ENCODE assay signal across 9 mouse cellular contexts in the genomic region with DNA sequence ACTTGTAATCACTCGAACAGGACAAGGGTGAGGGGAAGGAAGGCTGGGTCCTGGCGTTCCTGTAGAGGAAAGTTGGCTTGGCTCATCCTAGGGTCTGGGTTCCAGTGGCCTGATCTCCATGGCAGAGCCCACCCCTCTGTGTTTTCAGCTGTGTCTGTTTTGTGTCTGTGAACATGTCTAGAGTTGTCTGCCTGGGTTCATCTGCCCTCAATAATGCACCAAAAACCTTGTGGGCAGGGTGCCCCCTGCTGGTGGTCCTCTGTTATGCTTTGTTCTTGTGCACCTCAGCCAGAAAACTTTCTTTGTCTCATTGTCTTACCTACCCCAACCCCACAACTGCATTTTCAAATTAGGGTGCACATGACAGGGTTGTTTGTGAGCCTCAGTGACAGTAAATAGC. TPM values are rescaled to one million over a fixed set of nuclear protein-coding genes. Genes with fewer than 3 reads are reported as not detected.
DNase-seq lines count a peak whose midpoint lies in the region; ATAC-seq and TF ChIP-seq lines count a peak whose summit lies in the region.
"Had no signal": no experiment of that assay in that cellular context is flagged by ENCODE, and none has a peak within 500 bp of the region (broad histone marks: within the 10 kb centered on the region; RNA-seq: fewer than 3 reads in every experiment).

No protein-coding gene starts in this region.

- WGBS in lung, adult 2 months: 46% methylated on average over 2 of the region's 2 CpGs

- peak; percentile 89 for TF ChIP-seq CTCF in lung, adult 2 months (IDR thresholded peaks at IDR 0.05; ENCODE audit: insufficient read depth, low read length)

- H3K4me3 ChIP-seq in lung, adult 2 months (replicated peaks; ENCODE audit: extremely low read depth, low read depth, low read length): no peak overlapping the region
- H3K4me3 ChIP-seq: erythroblast, embryonic 14.5 days had no signal

- ATAC-seq in neutrophil, adult 5-6 weeks (ENCODE audit: extremely low read depth, insufficient number of reproducible peaks, low FRiP score, poor library complexity, severe bottlenecking): peak; percentile 82

- DNase-seq in CD4-positive helper T cell, adult 2 months (ENCODE audit: low read depth, low spot score): peak; percentile 73
- peak; percentile 70 for DNase-seq in adrenal gland, adult 2 months
- peak; percentile 83 for DNase-seq in embryo, embryonic 10.5 days (ENCODE audit: low spot score)
- DNase-seq in heart, adult 8-10 months (ENCODE audit: low spot score): peak; percentile 74
- peak; percentile 76 for DNase-seq in kidney, postnatal 14 days
- DNase-seq in lung, adult 2 months: peak; percentile 81
- DNase-seq in thymus, adult 18-20 months: peak; percentile 60 to 66

- peaks cover 5% of the 10 kb centered on the region for H3K4me1 ChIP-seq in lung, adult 2 months (ENCODE audit: control insufficient read depth, insufficient read depth, low read length)

- no peak for TF ChIP-seq POLR2A in lung, adult 2 months (IDR thresholded peaks at IDR 0.05; ENCODE audit: borderline replicate concordance, extremely low read depth, low read depth, low read length)

RNA-seq across cellular contexts. Expression of gene Snx30, which starts 44.5 kb away (rescaled TPM):
- total RNA-seq in adrenal gland, adult 2 months (2021): 1 to 10 TPM; 5.3 to 6.6 TPM
- 0.90 and 2.4 TPM in 2 replicates for polyA plus RNA-seq in adrenal gland, adult 2 months (2012; rRNA removed)
- total RNA-seq in heart, adult 8-10 months (2022): 1 to 10 TPM; 4.1 to 6.8 (median 5.5) TPM
- 5.1 and 7.0 TPM in 2 replicates for polyA plus RNA-seq in lung, adult 2 months (2012; rRNA removed)
- 71.2 and 76.0 TPM in 2 replicates for total RNA-seq in neutrophil, adult 5-6 weeks (2017)

RNA-seq across cellular contexts. Expression of gene Inip, which starts 48.8 kb away (rescaled TPM):
- total RNA-seq in adrenal gland, adult 2 months (2021): 10 to 100 TPM; 16.1 to 18.0 TPM
- polyA plus RNA-seq in adrenal gland, adult 2 months (2012; rRNA removed): 5.0 and 6.7 TPM in 2 replicates
- 10 to 100 TPM in 2 of 4 experiments, 1 to 10 TPM in 2; 9.4 to 12.3 (median 10.8) TPM for total RNA-seq in heart, adult 8-10 months (2022)
- polyA plus RNA-seq in lung, adult 2 months (2012; rRNA removed): 6.8 and 8.9 TPM in 2 replicates
- total RNA-seq in neutrophil, adult 5-6 weeks (2017): 30.2 and 44.9 TPM in 2 replicates
